Mouse (Mus musculus) erythroblast, adult 5-6 weeks (primary cell): ENCODE measurements at regions not wholly inside any gene's neighbourhood (a gene's known extent, or its start where the extent isn't known, plus 50 kb on each side); places are given as distances from the start of the nearest gene placed in this dataset.
"Not testable (repeated sequence)": the region's sequence is repeated elsewhere in the genome, so short reads cannot be mapped to it uniquely, and the experiment has no call there.

Experiments
- ATAC-seq: replicated peaks from 2 replicates; pipeline ENCODE4 v1.8.0; 2016; ENCODE audit warnings: moderate number of reproducible peaks, mild to moderate bottlenecking, moderate TSS enrichment, inconsistent platforms; ENCODE audit not compliant: poor library complexity, low FRiP score, severe bottlenecking

GRCm38 (mm10) chr17:47273309-47273708 is 95.4 kb upstream of the Mrps10 start:
- ATAC-seq, result peak; percentile 58

GRCm38 (mm10) chr17:47271979-47272677 is 96.6 kb upstream of the Mrps10 start:
- ATAC-seq, result no peak

GRCm38 (mm10) chr17:47269053-47269891 is 99.4 kb upstream of the Mrps10 start:
- no peak for ATAC-seq

GRCm38 (mm10) chr17:47267843-47268242 is 100.8 kb upstream of the Mrps10 start:
- no peak for ATAC-seq

GRCm38 (mm10) chr17:47267076-47267475 is 101.6 kb upstream of the Mrps10 start:
- no peak for ATAC-seq

- no peak for ATAC-seq
Observed at GRCm38 (mm10) chr17:47266335-47266734, 102.4 kb upstream of the Mrps10 start.

GRCm38 (mm10) chr17:47262986-47263385 is 105.7 kb upstream of the Mrps10 start:
- no peak for ATAC-seq

GRCm38 (mm10) chr17:47262141-47262540 is 106.5 kb upstream of the Mrps10 start:
- no peak for ATAC-seq

GRCm38 (mm10) chr17:47260976-47261375 is 107.7 kb upstream of the Mrps10 start:
- no peak for ATAC-seq

- no peak for ATAC-seq
Observed at GRCm38 (mm10) chr17:47258296-47258695, 110.4 kb upstream of the Mrps10 start.

- ATAC-seq, result no peak
Observed at GRCm38 (mm10) chr17:47255209-47255608, 113.5 kb upstream of the Mrps10 start.

- ATAC-seq, result no peak
Observed at GRCm38 (mm10) chr17:47254026-47254425, 114.7 kb upstream of the Mrps10 start.

- no peak for ATAC-seq
Observed at GRCm38 (mm10) chr17:47250001-47250400, 118.7 kb upstream of the Mrps10 start.

- ATAC-seq, result no peak
Observed at GRCm38 (mm10) chr17:47249176-47249575, 119.5 kb upstream of the Mrps10 start.

GRCm38 (mm10) chr17:47248053-47248452 is 120.6 kb upstream of the Mrps10 start:
- no peak for ATAC-seq

GRCm38 (mm10) chr17:47247516-47247915 is 121.2 kb upstream of the Mrps10 start:
- ATAC-seq, result no peak

GRCm38 (mm10) chr17:47246605-47247004 is 122.1 kb upstream of the Mrps10 start:
- no peak for ATAC-seq

GRCm38 (mm10) chr17:47245635-47246034 is 123.1 kb upstream of the Mrps10 start:
- ATAC-seq, result no peak

- no peak for ATAC-seq
Observed at GRCm38 (mm10) chr17:47239086-47239485, 129.6 kb upstream of the Mrps10 start.

- ATAC-seq, result not testable (repeated sequence)
Observed at GRCm38 (mm10) chr17:47237881-47238280, 130.8 kb upstream of the Mrps10 start.

- ATAC-seq, result no peak
Observed at GRCm38 (mm10) chr17:47234343-47234742, 134.3 kb upstream of the Mrps10 start.
